Mouse (Mus musculus): ENCODE results near the gene Hdgfl3. TPM values are rescaled to one million over a fixed set of nuclear protein-coding genes. Genes with fewer than 3 reads are reported as not detected.

The Hdgfl3 gene
- polyA plus RNA-seq (2012; fragmentation: generic; extraction: Trizol), result not detected
- long read RNA-seq, experiment 1, result 0 reads
- long read RNA-seq, experiment 2, result 0 reads

DNA sequence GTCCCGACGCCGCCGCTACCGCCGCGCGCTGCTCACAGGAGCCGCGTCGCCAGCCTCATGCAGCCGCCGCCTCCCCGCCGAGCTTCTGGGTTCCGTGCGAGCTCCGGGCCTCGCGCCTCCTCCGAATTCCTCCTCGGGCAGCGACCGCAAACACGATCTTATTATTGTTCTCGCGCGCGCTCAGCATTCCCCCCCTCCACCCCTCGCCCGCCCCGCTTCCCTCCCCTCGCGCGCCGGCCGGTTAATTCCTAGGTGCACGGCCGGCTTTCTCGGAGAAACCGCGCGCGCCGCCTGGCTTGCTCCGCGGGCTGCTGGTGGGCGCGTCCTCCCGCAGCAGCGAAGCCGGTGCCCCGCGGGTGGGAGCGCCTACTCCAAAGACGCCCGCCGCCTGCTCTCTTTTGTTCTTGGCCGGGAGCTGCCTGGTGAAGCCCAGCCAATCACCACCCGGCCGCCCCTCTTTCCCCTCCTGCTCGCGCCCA lies at the start of gene Hdgfl3:
TSS of gene Hdgfl3 (minus strand) at position 207 of the 479 bp plus-strand sequence.
- TF ChIP-seq FOSL1 (IDR thresholded peaks at IDR 0.05; ENCODE audit: insufficient read depth, low read length, poor library complexity, severe bottlenecking), result no peak
- H3K4me3 ChIP-seq (ENCODE audit: insufficient read depth, poor library complexity, severe bottlenecking), result no peak within 1 kb of the TSS
- peaks cover 18% of the 10 kb centered on the region for H3K27me3 ChIP-seq (ENCODE audit: control insufficient read depth, insufficient read depth, insufficient read length)
- no peaks in the 10 kb centered on the region for H3K79me2 ChIP-seq (ENCODE audit: control insufficient read depth, insufficient read depth)
- no peaks in the 10 kb centered on the region for H3K36me3 ChIP-seq (ENCODE audit: control insufficient read depth, insufficient read depth)
- no peaks in the 10 kb centered on the region for H3K79me3 ChIP-seq (ENCODE audit: low read depth)
- no peak within 1 kb of the TSS for H3ac ChIP-seq (ENCODE audit: control insufficient read depth, insufficient read length, low read depth)

DNA sequence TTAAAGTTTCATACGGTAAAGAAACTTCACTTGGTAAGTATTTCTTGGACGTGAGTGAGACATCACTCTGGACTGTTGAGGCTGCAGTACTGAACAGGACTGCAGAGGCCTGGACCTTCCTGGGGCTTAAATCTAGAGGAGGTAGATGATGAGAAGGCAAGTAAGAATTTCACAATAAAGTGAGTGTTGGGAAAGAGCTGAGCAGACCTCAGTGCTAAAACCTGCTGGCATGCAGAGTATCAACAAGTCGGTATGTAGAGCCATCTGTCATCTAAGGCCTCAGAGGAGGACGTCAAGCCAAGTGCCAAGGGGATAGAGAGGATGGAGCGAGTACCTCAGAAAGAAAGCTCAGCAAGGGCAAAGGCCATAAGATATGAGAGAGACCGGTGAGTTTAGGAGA lies 49.4 kb upstream of the Hdgfl3 start:
- Histone ChIP-seq H3K79me2 (ENCODE audit: control insufficient read depth, insufficient read depth) (no peaks in the 10 kb centered on the region), H3K4me3 (ENCODE audit: insufficient read depth, poor library complexity, severe bottlenecking) (no peak overlapping the region), H3K79me3 (ENCODE audit: low read depth) (no peaks in the 10 kb centered on the region), H3K27me3 (ENCODE audit: control insufficient read depth, insufficient read depth, insufficient read length) (peaks cover 16% of the 10 kb centered on the region), H3ac (ENCODE audit: control insufficient read depth, insufficient read length, low read depth) (no peak overlapping the region), H3K36me3 (ENCODE audit: control insufficient read depth, insufficient read depth) (no peaks in the 10 kb centered on the region)
- TF ChIP-seq USF1 (IDR thresholded peaks at IDR 0.05; ENCODE audit: low read depth) (no peak), MYOG (IDR thresholded peaks at IDR 0.05; ENCODE audit: control insufficient read depth, extremely low read depth, insufficient read length) (no peak), CTCF (IDR thresholded peaks at IDR 0.05; ENCODE audit: control insufficient read depth, insufficient read depth, insufficient read length) (no peak), FOSL1 (IDR thresholded peaks at IDR 0.05; ENCODE audit: insufficient read depth, low read length, poor library complexity, severe bottlenecking) (no peak), MYOD1 (IDR thresholded peaks at IDR 0.05; ENCODE audit: control insufficient read depth, insufficient read length, low read depth) (no peak), MAX (IDR thresholded peaks at IDR 0.05) (no peak), CEBPB (IDR thresholded peaks at IDR 0.05; ENCODE audit: low read depth) (no peak)

DNA sequence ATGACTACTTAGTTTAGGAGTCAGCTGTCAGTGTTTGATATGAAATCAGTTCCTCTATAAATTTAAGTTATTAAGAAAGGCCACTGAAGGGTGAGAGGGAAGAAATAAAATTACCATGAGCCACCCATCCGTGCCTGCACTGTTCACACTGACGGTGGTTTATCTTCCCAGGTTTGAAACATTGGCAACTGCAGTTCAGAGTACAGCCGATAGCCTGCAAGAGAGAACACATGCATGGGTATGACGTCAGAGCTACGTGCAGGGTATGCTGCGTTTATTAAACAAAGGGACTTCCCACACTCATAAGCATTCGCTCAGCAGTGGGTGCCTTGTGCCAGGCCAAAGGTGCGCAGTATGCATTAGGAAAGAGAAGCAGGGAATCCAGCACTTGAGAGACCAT lies 44.0 kb upstream of the Hdgfl3 start:
- no peak overlapping the region for H3K4me3 ChIP-seq (ENCODE audit: insufficient read depth, poor library complexity, severe bottlenecking)
- peaks cover 19% of the 10 kb centered on the region for H3K27me3 ChIP-seq (ENCODE audit: control insufficient read depth, insufficient read depth, insufficient read length)
- TF ChIP-seq USF1 (IDR thresholded peaks at IDR 0.05; ENCODE audit: low read depth) (no peak), MAX (IDR thresholded peaks at IDR 0.05) (no peak), MYOG (IDR thresholded peaks at IDR 0.05; ENCODE audit: control insufficient read depth, extremely low read depth, insufficient read length) (no peak), CEBPB (IDR thresholded peaks at IDR 0.05; ENCODE audit: low read depth) (no peak)
- no peak overlapping the region for H3ac ChIP-seq (ENCODE audit: control insufficient read depth, insufficient read length, low read depth)
- no peaks in the 10 kb centered on the region for H3K36me3 ChIP-seq (ENCODE audit: control insufficient read depth, insufficient read depth)
- no peaks in the 10 kb centered on the region for H3K79me2 ChIP-seq (ENCODE audit: control insufficient read depth, insufficient read depth)
- no peaks in the 10 kb centered on the region for H3K79me3 ChIP-seq (ENCODE audit: low read depth)

DNA sequence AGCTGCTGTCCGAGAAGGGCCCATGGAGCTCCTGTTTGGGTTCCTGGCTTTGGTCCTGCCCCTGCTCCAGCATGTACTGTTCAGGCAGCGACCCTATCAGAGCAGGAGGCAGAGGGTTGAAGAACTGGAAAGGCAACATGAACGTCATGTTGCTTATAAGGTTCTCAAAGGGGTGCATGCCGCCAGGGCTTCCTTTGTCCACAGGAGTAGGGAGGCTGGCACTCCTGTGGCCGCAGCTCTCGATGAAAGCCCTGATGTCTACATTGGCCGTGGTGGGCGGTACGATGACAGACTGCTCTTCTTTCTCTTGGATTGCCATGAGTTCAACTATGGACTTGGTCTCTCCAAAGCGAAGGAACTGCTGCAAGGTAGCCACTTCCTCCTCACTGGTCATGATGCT lies 40.3 kb upstream of the Hdgfl3 start:
- Histone ChIP-seq H3K27me3 (ENCODE audit: control insufficient read depth, insufficient read depth, insufficient read length) (peaks cover 15% of the 10 kb centered on the region), H3K4me3 (ENCODE audit: insufficient read depth, poor library complexity, severe bottlenecking) (no peak overlapping the region), H3K79me3 (ENCODE audit: low read depth) (no peaks in the 10 kb centered on the region), H3K36me3 (ENCODE audit: control insufficient read depth, insufficient read depth) (no peaks in the 10 kb centered on the region), H3ac (ENCODE audit: control insufficient read depth, insufficient read length, low read depth) (no peak overlapping the region), H3K79me2 (ENCODE audit: control insufficient read depth, insufficient read depth) (no peaks in the 10 kb centered on the region)
- TF ChIP-seq CEBPB (IDR thresholded peaks at IDR 0.05; ENCODE audit: low read depth), result no peak

DNA sequence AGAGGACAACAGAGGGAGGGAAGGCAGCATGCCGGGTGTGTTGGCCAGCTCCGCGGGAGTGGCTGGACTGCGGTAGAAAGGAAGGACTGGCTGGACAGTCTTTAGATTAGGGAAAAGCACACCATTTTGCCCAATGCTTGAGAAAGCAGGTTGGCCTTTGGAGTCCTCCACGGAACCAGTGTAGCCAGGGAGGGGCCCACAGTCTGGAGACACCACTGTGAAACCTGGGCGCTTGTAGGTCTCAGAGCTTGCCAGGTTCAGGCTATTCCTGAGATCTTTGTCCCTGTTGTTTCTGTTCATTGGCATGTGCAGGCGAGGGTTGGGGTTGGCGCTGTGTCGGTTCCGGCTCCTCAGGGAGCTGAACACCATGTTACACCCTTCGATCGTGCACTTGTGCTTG lies 39.7 kb upstream of the Hdgfl3 start:
- H3K79me3 ChIP-seq (ENCODE audit: low read depth), result no peaks in the 10 kb centered on the region
- no peak overlapping the region for H3ac ChIP-seq (ENCODE audit: control insufficient read depth, insufficient read length, low read depth)
- no peak overlapping the region for H3K4me3 ChIP-seq (ENCODE audit: insufficient read depth, poor library complexity, severe bottlenecking)
- no peaks in the 10 kb centered on the region for H3K36me3 ChIP-seq (ENCODE audit: control insufficient read depth, insufficient read depth)
- no peak for TF ChIP-seq MYOG (IDR thresholded peaks at IDR 0.05; ENCODE audit: control insufficient read depth, extremely low read depth, insufficient read length)
- H3K79me2 ChIP-seq (ENCODE audit: control insufficient read depth, insufficient read depth), result no peaks in the 10 kb centered on the region
- H3K27me3 ChIP-seq (ENCODE audit: control insufficient read depth, insufficient read depth, insufficient read length), result peaks cover 15% of the 10 kb centered on the region

DNA sequence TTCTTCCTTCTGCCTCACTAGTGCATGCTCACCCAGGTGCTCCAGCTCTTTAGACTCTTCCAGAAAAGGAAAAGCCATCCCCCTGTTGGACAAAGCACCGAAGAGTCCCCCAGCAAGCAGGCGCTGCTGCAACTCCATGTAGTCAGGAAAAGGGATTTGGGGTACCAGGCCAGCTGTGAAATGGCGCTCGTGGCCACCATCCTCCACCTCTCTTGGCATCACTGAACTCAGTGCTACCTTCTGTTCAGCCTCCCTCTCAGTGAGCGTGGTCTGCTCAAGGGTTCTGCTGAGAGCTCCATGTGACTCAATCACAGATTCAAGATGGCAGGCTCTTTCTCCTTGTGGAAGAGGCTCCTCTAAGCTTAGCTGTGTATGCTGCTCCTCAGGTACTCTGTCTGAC lies 39.1 kb upstream of the Hdgfl3 start:
- no peaks in the 10 kb centered on the region for H3K79me3 ChIP-seq (ENCODE audit: low read depth)
- no peak overlapping the region for H3K4me3 ChIP-seq (ENCODE audit: insufficient read depth, poor library complexity, severe bottlenecking)
- H3K27me3 ChIP-seq (ENCODE audit: control insufficient read depth, insufficient read depth, insufficient read length), result peaks cover 15% of the 10 kb centered on the region
- no peaks in the 10 kb centered on the region for H3K79me2 ChIP-seq (ENCODE audit: control insufficient read depth, insufficient read depth)
- H3ac ChIP-seq (ENCODE audit: control insufficient read depth, insufficient read length, low read depth), result no peak overlapping the region
- TF ChIP-seq MYOD1 (IDR thresholded peaks at IDR 0.05; ENCODE audit: control insufficient read depth, insufficient read length, low read depth) (no peak), USF1 (IDR thresholded peaks at IDR 0.05; ENCODE audit: low read depth) (no peak), MYOG (IDR thresholded peaks at IDR 0.05; ENCODE audit: control insufficient read depth, extremely low read depth, insufficient read length) (no peak), CEBPB (IDR thresholded peaks at IDR 0.05; ENCODE audit: low read depth) (no peak), MAX (IDR thresholded peaks at IDR 0.05) (no peak), FOSL1 (IDR thresholded peaks at IDR 0.05; ENCODE audit: insufficient read depth, low read length, poor library complexity, severe bottlenecking) (no peak), CTCF (IDR thresholded peaks at IDR 0.05; ENCODE audit: control insufficient read depth, insufficient read depth, insufficient read length) (no peak)
- H3K36me3 ChIP-seq (ENCODE audit: control insufficient read depth, insufficient read depth), result no peaks in the 10 kb centered on the region

DNA sequence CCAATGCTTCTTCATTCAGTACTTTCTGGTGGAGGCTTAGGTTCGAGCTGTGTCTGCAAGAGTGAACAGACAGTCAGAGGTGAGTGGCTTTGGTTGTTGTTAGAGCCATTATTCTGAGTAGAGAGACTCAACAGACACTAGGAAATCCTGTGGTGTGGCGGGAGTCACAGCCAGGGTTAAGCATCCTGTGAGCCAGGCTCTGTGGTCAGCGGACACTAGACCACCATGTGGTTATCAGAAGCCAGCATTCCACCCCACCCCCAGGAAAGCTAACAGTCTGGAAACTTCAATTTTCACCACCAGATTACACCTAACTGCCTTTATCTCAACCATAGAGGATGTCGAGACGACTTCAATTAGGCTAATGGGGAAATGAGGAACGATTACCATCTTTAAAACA lies 34.7 kb upstream of the Hdgfl3 start:
- Histone ChIP-seq H3K27me3 (ENCODE audit: control insufficient read depth, insufficient read depth, insufficient read length) (no peaks in the 10 kb centered on the region), H3K79me3 (ENCODE audit: low read depth) (no peaks in the 10 kb centered on the region), H3ac (ENCODE audit: control insufficient read depth, insufficient read length, low read depth) (no peak overlapping the region), H3K36me3 (ENCODE audit: control insufficient read depth, insufficient read depth) (no peaks in the 10 kb centered on the region), H3K79me2 (ENCODE audit: control insufficient read depth, insufficient read depth) (no peaks in the 10 kb centered on the region), H3K4me3 (ENCODE audit: insufficient read depth, poor library complexity, severe bottlenecking) (no peak overlapping the region)
- no peak for TF ChIP-seq CEBPB (IDR thresholded peaks at IDR 0.05; ENCODE audit: low read depth)
- TF ChIP-seq MYOG (IDR thresholded peaks at IDR 0.05; ENCODE audit: control insufficient read depth, extremely low read depth, insufficient read length), result no peak
- TF ChIP-seq MYOD1 (IDR thresholded peaks at IDR 0.05; ENCODE audit: control insufficient read depth, insufficient read length, low read depth), result no peak
- no peak for TF ChIP-seq MAX (IDR thresholded peaks at IDR 0.05)
- no peak for TF ChIP-seq USF1 (IDR thresholded peaks at IDR 0.05; ENCODE audit: low read depth)

Measured in C2C12 (cell line).